Mouse (Mus musculus) bone marrow, adult 2 months (tissue): Measurements from ENCODE around the gene Sec14l5.
"Not testable (repeated sequence)": the region's sequence is repeated elsewhere in the genome, so short reads cannot be mapped to it uniquely, and the experiment has no call there.

ENCODE experiments used
- CTCF ChIP-seq: fragments of 200-500 bp; IDR thresholded peaks from 2 replicates; pipeline ENCODE4 v1.5.1; 2011; ENCODE audit warnings: low read length, control low read depth; ENCODE audit not compliant: control insufficient read depth, insufficient read depth
- POLR2A ChIP-seq: fragments of 200-500 bp; IDR thresholded peaks from 2 replicates; pipeline ENCODE4 v1.6.1; 2011; ENCODE audit warnings: low read depth, mild to moderate bottlenecking, control low read depth, low read length, borderline replicate concordance; ENCODE audit not compliant: control insufficient read depth

- TF ChIP-seq POLR2A, CTCF: not testable (repeated sequence)
These were observed 80.6 kb downstream of the Sec14l5 start for GRCm38 (mm10) chr16:5227501-5227900.
